ENCODE assay signal across 20 mouse cellular contexts in the genomic region with DNA sequence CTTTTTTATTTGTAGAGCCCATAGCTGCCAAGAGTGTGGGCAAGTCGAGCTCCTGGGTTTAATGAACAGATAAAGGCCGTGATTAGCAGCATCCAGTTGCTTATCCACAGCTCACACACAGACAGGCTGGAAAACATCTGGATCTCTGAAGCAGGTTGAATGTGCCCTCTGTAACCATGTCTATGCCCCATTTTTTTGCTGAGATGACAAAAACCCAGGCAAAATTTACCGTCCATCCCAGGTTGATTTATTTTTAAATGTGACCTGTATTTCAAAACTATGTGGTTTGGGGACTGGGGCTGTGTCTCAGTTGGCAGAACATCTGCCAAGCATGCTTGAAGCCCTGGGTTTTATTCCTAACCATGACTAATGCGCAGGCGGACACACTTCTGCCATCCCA.
"Had no signal": no experiment of that assay in that cellular context is flagged by ENCODE, and none has a peak within 500 bp of the region (broad histone marks: within the 10 kb centered on the region; RNA-seq: fewer than 3 reads in every experiment).

No protein-coding gene starts in this region.

- H3K27ac ChIP-seq: heart, adult 2 months; heart, embryonic 13.5 days; heart, embryonic 15.5 days; hindbrain, embryonic 13.5 days; hindbrain, embryonic 15.5 days; hindbrain, postnatal 0 days; kidney, embryonic 15.5 days; kidney, postnatal 0 days; layer of hippocampus, adult 2 months; limb, embryonic 10.5 days; limb, embryonic 12.5 days; liver, embryonic 12.5 days; liver, embryonic 14.5 days had no signal

- H3K36me3 ChIP-seq: heart, embryonic 13.5 days; heart, embryonic 15.5 days; hindbrain, embryonic 13.5 days; kidney, embryonic 15.5 days; limb, embryonic 10.5 days; limb, embryonic 12.5 days had no signal

- H3K4me3 ChIP-seq: heart, adult 2 months; heart, embryonic 13.5 days; heart, embryonic 15.5 days; hindbrain, embryonic 13.5 days; hindbrain, embryonic 15.5 days; kidney, embryonic 15.5 days; layer of hippocampus, adult 2 months; limb, embryonic 10.5 days; limb, embryonic 12.5 days; liver, embryonic 12.5 days had no signal

- H3K9me3 ChIP-seq: heart, embryonic 13.5 days; heart, embryonic 15.5 days; hindbrain, embryonic 13.5 days; hindbrain, embryonic 15.5 days; kidney, embryonic 15.5 days; limb, embryonic 10.5 days; limb, embryonic 12.5 days; liver, embryonic 12.5 days had no signal

- H3K4me1 ChIP-seq: heart, embryonic 13.5 days; heart, embryonic 15.5 days; hindbrain, embryonic 15.5 days had no signal

- H3K4me2 ChIP-seq: heart, embryonic 11.5 days; heart, embryonic 13.5 days; heart, embryonic 15.5 days; hindbrain, embryonic 13.5 days; hindbrain, embryonic 15.5 days; kidney, embryonic 15.5 days; limb, embryonic 12.5 days; liver, embryonic 12.5 days had no signal

- H3K27me3 ChIP-seq: heart, embryonic 15.5 days; hindbrain, embryonic 15.5 days; kidney, embryonic 15.5 days; liver, embryonic 12.5 days had no signal

- H3K9ac ChIP-seq: heart, embryonic 13.5 days; heart, embryonic 15.5 days; hindbrain, embryonic 13.5 days; hindbrain, embryonic 15.5 days; kidney, embryonic 15.5 days; limb, embryonic 12.5 days; liver, embryonic 12.5 days; liver, embryonic 14.5 days had no signal

- DNase-seq: gastrocnemius, postnatal 14 days; heart, adult 2 months; heart, postnatal 14 days; heart, postnatal 36 days; kidney, adult 11 months; kidney, adult 9 months; layer of hippocampus, postnatal 36 days had no signal
